Mouse (Mus musculus) thymus, postnatal 36 days (tissue): Measurements from ENCODE around the gene Cbx2.

Source experiments
- DNase-seq, 2 experiments: peaks; one replicate each; pipeline ENCODE4 v3.0.0; 2022; ENCODE audit warnings: mixed read lengths in 2 of 2

Gene Cbx2

DNA sequence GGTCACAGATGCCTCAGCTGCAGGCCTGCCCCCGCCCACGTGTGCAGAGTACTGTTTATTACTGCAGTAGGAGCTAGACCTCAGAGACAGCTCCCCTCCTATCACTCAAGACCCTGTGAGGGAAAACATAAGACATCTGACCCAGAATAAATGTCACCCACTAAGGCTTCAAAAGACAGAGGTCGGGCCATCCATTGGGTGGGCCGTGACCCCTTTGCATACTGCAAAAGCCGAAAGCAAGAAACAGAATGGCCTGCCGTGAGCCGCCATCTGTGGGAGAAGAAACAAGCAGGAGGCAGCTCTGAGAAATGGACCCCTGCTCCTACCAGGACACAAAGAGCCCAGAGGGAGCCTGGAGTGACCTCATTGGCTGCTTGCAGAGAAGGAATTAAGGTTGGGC, 5.3 kb upstream of the Cbx2 start:
- DNase-seq, result no peak

DNA sequence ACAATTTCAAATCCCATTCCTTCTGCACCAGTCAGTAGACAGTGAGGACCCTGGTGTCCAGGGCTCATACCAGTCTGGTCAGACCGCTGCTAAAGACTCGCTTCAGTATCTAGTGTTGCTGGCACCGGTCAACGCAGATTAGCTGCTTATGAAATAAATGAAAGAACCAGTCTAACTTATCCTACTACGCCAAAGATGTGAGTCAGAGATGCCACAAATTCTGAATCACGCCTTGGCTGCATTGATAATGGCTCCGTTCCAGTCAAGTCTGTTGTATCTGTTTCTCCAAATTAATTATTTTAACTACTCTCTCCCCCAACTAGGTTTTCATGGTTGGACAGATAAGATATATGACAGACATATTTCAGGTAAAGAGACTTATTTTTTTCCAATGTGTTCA, 1.6 kb upstream of the Cbx2 start:
- DNase-seq, result no peak

DNA sequence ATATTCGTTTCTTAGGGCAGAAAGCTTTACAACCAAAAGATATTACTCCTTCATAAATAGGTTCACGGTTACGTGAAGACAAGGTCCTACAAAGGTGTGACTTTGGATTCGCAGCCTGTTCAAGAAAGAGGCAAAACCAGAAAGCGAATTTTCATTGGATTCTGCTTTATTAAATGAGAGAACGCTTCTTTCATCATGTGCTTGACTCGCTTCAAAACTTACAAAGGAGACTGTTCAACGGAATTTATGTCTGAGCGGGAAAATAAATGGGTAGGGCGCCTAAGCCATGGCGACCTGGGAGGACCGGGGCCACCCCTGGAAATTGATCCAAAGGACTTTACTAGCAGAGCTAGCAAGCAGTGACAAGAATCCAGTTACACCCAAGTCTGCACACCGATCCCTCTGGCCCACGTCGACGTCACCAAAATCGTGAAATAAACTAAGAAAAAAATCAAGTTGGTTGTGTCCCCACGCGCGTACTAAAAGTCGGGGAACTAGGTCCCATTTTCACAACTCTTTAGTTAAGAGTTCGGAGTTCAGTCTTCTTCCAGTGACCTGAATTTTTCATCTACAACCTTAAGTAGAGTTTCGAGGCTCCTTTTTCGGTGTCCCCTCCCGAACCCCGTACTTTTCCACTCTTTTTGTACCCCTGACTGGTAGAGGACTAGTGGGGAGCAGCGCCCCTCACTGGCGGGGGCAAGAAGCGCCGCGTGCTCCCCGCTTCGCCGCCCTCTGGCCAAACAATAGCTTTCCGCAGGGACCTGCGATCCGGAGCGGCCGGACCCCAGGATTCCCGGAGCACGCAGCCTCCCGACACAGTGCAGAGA, 481 bp upstream of the Cbx2 start:
- DNase-seq, result no peak

DNA sequence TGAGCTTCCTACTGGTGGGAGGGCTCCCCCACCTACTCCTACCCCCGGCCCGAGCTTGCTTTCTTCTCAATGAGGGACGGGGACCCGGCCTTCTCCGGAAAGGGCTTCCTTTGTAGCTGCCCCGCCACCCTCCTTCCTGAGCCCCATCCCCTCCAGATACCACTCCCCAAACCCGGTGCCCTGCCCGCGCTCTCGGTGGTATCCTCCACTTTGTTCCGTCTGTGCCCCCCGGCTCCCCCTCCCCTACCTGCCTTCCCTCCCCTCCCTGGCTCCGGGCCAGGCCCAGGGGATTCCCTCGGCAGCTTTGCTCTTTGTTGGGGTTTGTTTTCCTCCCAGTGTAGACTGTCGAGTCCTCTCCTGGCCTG, 836 bp downstream of the Cbx2 start:
- peak; percentile 55 to 68 for DNase-seq

DNA sequence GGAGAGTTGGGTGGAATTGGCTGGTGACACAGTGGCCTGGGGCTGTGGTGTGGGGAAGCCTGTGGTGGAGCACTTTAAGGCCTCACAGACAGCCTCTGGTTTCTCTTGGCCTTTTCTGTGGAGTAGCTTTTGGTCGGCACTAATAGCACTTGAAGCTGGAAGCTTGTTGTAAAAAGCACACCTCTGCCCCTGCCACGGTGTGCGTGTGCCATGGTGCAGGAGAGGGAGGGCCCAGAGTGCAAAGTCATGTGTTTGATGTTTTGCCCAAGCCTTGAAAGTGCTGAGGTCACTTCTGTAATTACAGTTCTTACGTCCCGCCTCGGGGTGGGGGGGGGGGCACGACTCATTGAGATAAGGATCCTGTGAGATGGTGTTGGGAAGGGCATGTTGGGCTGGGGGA, 1.5 kb downstream of the Cbx2 start:
- no peak for DNase-seq

DNA sequence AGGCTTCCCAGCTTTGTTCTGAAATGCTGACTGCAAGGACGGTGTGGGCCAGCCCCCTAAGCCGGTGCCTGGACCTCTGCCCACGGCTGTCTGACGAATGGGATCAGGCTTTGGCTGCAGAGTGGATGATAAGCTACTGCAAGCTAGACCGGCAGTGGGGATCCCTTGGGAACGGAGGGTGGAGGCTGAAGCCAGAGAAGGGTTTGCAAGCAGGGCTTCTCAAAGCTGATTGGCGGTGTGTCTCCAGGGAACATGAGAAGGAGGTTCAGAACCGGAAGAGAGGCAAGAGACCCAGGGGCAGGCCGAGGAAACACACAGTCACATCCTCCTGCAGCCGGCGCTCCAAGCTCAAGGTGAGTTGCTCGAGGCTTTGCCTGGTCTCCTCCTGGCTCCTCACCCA, 3.4 kb downstream of the Cbx2 start:
- DNase-seq, result no peak

DNA sequence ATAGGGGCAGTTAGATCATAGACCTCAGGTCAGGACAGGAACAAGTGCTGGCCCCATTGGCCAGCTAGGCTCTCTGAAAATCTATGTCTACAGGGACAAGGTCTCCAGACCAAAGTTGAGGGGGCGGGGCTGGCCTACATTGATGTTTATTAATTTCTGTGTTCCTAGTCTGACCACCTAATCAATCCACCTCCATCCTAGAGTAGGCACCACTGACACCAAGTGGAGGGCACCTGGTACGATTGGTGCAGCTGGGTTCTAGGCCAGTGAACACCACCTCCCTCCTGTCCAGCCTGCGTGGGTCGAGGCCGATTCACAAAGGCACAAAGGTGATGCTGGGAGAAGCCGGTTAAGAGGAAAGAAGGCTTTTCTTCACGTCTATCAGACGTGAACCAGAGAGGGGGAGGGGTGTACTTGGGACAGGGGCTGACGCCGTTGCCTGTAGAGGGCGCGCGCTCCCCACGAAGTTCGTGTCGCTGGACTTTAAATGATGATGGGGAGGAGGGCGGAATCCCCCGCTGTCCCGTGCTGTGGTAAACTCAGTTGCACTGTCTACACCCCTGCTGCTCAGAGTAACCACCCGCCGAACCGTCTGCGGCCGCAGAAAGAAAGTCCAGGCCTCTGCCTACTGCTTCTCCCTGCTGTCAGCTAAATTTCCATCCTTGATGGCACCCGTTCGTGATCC, 11.3 kb downstream of the Cbx2 start:
- DNase-seq, result peak; percentile 82 to 87

DNA sequence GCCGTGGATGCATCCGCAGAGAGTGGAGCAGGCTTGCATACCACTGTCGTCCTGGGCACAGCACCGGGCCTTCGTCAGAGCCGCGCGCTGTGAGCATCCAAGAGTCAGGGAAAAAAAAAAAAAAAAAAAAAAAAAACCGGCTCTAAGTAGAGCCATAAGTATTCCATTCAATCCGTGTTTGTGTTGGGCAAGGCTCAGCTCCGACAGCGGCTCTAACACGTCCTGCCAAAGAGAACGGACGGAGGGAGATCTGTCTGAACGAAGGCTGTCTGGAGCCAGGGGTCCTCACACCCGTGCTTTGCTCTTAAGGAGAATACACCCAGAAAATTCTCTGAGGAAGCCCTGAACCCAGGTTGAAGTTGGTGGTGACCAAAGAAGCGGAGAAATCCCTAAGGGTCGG, 11.9 kb downstream of the Cbx2 start:
- DNase-seq, result no peak

DNA sequence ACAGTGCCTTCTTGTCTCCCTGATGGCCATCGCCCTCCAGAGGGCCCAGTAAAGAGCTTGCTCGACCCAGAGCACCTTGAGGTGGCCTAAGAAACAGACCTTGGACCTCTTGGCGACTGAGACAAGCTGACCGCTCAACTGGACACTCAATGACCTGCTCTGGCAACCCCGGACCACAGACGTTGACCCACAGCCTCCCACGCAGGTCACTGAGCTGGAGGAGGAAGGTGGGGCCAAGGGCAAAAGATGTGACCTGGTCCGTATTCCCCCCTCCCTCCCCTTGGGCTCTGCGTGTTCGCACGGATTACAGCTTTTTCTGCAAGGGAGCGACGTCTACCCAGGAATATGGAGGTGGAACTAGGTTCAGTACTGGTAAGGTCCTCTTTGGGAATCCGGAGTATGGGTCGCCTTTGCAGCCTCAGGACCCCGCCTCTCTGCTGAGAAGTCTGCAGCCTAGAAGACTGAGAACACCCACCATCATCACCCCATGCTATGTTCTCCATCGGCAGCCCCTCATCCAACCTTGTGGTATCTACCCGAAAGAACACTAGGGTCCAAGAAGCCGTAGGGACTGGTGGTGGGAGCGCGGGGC, 12.4 kb downstream of the Cbx2 start:
- no peak for DNase-seq

DNA sequence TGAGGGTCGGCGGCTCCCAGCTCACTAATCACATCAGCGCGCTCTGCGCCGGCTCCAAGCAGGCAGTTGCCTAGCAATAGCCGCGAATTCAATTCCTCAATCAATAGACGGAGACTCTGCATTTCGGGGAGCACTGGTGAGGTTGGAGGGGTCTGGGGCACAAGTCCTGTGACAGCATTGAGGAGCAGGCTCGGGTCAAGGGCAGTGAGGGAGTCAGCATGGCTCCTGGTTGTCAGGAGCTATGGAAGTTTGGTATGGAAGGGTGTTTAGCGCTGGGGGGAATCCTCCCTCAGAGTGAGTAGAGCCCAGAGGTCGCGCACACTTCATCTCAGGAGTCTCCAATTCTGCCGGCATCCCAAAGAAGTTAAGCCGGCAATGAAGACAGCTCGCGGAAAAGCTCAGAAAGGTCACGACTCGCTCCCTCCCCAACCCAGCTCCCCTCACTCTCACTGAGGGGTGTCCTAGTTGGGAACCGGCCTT, 13.0 kb downstream of the Cbx2 start:
- DNase-seq, result no peak

DNA sequence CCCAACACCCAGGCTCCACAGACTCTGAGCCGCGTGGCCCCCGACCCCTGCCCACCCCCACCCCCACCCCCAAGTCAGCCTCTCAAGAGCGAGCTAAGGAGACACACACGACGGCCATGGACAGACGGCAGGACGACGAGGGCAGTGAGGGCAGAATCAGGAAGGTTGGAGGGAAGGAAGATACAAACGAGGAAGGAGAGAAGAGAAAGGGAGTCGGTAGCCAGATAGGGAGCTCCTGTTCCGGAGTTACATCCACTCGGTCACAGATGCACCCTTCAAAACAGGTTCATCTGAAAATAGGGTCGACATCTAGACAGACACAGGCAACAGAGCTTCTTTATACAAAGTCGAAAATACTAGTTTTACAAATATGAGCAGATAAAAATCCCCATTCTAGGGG, 13.7 kb downstream of the Cbx2 start:
- DNase-seq, result no peak

DNA sequence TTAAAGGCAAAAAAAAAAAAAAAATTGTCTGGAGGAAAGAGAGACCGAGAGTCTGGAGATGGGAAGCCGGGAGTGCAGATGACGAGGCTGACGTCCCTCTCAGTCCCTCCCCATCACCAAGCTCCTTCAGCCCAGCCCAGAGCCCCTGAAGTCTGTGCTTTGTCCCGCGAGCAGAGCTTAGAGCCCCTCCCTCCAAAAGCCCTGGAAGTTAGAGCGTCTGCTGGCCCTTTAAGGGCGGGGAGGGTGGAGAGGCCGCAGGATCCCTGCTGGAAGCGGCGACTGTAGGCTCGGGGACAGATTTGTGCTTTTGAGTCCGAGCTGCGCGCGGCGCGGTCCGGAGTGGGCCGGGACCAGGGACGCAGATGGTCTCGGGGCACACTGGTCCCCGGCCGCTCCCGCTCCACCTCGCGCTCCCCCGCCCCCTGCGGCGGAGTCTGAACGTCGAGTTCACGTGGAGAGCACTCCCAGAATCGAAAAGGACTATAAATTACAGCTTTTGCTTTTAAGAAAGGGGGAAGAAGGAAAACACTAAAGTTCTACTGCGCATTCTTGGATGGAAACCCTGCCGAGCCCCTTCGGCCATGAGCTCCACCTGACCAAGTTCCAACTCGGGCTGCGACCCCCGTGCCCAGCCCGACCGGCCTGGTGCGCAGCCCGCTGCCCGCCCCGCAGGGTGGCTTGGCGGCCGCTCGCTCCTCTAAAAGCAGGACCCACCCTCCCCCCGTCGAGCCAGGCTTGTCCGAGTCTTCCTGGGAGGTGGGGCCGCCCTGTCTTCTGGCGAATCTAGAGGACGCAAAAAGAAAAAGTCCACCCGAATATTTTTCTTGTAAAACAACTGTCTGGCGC, 14.4 kb downstream of the Cbx2 start:
- no peak for DNase-seq

DNA sequence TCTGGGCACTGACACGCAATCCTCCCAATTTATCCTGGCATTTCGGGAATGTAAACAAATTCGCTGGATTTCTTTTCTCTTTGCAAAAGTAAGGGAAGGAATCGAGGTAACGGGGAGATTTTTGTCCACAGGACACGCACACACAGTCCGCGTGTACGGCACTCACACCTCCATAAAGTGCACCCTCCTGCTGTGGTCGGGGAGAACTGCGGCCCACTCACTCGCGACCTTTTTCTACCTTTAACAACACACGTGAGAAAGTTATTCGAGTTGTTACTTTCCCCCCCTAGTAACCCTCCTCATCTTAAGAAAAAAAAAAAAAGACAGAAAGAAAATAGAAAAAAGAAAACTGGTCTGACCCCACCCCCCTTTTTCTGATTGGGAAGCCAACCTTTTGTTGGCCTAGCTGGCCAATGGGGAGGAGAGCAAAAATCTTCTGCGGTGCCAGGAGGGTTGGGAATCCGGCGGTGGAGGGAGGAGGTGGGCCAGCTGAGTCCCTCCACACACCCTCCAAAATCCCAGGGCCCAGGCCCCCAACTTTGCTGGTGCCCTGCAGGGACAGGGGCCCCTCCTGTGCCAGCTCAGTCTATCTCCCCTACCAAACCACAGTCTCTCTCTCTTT, 15.1 kb downstream of the Cbx2 start:
- DNase-seq, result no peak

DNA sequence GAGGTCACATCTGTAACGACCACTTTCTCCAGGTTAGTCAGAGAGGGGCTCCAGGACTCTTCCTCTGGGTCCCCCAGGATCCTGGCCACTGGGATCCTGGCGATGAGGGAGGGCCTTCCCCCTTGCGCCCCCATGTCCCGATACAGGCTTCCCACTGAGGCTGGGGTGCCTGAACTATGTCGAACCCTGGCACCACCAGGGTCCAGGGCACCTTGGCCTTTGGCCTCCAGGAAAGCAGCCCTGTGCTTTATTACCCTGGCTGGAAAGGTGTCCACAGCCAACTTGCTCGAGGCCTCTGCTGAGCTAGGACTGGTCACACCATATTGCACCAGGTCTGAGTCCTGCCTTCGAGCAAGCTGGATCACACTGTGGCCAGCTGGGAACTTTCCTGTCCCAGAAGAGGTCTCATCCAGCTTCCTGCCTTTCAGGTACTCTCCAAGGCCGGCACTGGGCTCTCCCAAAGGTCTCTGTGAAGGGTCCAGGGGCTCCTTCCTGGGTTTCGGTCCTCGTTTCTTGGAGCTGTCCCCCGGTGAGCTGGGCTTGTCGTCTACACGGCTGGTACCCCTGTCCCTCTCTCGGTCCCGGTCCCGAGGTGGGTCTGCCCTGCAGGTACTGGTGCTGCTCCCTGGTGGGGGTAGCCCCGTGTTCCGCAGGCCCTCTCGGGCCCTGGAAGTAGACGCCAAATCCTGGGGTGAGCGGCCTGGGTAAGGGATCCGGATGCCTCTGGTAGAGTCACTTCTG, 16.2 kb downstream of the Cbx2 start:
- DNase-seq, result peak in 1 of 2 experiments; percentile 40

DNA sequence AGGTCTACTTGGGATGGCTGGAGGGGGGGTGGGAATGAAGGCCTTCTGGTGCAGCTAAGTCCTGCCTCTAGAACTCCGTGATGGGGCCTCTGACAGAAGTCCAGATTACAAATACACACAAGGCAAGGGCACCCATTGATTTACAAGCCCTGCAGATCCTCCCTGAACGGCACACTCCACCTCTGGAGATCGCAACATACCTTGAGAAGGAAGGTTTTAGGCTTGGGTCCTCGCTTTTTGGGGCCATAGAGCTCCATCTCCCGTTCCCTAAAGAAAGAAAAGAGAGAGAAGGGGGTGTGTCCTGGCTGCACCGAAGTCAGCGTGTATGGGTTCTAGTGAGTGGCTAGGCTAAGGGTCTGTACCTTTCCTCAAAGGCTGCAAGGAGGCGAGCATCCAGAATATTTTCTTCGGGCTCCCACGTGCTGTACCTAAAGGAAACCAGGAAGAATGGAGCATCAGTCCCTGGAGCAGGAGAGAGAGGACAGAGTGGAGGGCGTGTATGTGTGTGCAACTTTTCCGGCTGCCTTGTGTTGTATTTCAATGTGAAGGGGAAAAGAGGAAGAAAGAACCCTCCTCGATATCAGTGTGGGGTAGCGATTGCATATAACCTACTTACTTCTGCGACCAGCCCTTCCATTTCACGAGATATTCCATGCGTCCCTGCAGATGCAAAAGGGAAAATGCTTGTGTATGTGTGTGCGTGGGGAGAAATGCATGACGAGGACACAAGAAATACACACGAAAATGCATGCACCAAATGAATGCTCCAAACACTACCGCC, 17.2 kb downstream of the Cbx2 start:
- no peak for DNase-seq

DNA sequence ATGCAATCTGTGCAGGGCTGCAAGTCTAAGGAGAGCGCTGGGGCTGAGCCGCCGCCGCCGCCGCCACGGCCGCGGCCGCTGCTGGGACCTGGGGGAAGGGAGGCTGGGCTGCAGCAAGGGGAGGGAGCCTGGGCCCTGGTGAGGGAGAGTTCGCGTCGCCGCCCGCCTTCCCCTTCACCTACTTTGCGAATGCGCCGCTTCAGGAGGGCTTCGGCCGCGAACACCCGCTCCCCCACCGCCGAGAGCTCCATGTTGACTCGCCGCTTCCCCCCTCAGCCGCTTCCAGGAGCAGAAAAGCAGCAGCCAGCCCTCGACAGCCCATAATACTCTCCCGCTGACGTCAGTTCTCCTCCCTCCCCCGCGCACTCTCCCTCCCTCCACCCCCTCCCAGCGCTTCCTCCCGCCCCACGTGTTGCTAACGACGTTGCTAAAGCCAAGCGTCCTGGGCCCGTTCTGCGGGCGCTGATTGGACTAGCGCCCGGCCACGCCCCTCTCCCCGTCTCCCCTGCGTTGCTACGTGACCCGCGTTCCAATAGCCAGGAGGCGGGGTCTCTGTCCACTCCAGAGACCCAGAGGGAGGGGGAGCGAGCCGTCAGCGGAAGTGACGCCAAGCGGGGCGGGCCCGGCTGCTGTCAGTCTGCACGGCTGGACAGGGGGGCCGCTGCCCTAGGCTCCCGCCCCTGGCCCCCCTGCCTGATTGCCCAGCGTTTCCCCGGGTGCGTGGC, 18.0 kb downstream of the Cbx2 start, which contains the start of gene Cbx8:
Cbx8 (minus strand) TSS at position 370 of the 725 bp plus-strand sequence.
- peak; percentile 98 to 100 for DNase-seq

DNA sequence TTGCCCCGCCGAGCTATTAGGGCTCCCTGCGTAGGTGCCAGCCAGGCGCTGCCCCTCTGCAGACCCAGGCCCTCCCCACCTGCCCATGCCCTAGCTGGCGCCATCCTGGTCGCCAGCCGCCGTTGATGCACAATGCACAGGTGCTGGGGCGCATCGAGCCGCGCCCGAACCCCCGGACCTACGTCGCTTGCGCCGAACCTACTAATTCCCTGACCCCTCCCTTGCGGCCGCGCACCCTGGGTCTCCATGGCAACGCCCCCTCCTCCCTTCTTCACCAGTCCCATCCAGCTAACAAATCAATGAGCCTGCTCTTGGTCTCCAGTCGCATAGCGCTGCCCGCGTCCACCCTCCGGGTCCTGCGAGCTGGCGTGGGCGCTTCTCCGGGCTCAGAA, 18.6 kb downstream of the Cbx2 start:
- no peak for DNase-seq

DNA sequence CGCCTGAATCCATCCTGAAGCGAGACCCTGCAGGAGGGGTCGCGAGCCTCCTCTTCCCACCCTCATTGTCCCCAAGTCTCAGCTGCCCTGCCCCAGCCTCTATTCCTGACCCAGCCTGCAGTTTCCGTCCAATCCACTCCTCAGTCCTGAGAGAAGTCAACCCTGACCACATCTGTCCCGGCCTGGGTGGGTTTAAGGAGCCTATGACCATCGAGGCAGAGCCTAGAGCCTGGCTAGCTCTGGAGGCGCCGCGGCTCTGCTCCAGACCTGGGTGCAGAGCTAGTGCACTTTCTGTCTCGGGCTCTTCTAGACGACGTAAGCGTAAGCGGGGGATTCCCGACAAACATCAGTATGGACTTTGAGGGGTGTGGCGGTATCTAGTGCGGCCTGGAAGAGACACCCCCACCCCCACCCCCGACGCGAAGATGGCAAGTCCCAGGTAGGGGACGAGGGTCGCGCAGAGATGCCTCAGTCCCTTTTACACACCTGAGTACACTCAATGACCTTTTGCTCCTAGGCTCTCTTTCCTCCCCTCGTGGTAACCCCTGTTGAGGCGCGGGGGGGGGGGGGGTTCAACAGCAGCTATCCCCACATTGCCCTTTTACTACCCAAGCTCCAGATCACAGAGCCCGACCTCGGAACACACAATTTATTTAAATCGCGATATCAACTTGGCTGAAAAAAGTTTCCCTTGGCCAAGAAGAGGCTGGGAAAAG, 19.1 kb downstream of the Cbx2 start:
- no peak for DNase-seq

DNA sequence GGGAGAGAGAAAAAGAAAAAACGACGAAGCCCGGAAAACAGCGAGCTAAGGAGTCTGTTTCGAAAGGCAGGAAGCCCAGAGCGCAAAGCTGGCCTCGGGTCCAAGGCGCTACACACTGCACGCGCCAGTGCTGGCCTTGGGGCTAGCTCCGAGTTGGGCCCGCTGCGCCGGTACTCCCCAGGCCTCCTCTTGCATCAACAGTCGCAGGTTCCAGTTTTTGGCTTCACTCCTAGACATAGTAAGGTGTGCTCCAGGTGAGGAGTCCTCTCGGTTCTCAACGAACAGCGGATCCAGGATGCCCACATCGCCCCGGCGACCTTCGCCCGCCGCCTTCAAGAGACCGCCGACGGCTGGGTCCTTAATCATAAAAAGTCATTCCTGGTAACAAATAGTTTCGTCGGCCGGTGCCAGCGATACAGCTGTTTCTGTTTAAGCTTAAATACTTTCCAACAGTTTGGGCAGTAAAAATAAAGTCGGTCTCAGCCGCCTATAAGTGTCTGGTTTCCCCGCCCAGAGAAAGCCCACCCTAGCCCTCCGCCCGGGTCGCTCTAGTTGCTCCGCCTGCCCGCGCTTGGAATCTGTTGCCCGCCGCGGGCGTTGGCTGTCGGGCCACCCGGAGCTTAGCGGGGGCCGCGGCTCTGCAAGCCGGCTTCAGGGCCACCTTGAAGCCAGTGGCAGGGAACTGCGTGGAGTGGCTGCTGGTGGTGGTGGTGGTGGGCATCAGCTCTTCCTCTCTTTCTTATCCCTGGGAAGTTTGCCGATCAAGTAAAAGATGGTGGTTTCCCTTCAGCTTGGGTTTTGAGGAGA, 19.9 kb downstream of the Cbx2 start:
- DNase-seq, result no peak
